Mouse (Mus musculus) C2C12 (cell line): ENCODE measurements around the gene Rapgef2.

ENCODE experiments used
- CTCF ChIP-seq: IDR thresholded peaks from one replicate; pipeline ENCODE4 v1.5.1; 2011; ENCODE audit not compliant: control insufficient read depth, insufficient read depth, insufficient read length
- MYOD1 ChIP-seq: IDR thresholded peaks from one replicate; pipeline ENCODE4 v1.6.1; 2011; ENCODE audit warnings: low read depth; ENCODE audit not compliant: control insufficient read depth, insufficient read length
- USF1 ChIP-seq: IDR thresholded peaks from one replicate; pipeline ENCODE4 v1.6.1; 2011; ENCODE audit warnings: low read depth, mild to moderate bottlenecking, control low read depth, moderate library complexity

DNA sequence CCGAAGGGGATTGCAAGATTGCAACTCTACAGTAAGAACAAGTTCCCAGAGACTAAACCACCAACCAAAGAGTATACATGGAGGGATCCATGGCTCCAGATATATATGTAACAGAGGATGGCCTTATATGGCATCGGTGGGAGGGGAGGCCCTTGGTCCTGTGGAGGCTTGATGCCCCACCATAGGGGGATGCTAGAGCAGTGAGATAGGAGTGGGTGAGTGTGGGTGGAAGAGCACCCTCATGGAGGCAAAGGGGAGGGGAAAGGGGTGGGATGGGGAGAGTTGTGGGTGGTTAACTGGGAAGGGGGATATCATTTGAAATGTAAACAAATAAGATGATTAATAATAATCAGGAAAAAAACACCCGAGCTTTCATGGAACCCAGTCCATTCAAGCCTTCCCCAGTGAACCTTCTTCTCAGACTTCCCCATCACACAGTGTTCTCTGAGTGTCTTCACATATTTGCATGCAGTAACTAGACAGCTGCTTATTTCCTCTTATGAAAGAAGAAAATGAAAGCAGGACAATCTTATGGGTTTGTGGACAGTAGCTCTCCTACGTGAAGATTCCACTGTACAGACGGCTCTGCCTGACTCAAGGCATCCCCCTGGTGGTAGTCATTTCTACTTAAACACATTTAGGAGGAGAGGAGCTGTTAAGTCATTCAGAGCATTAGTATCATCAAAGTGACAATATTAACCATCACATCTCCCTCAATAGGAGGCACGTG lies 89.4 kb downstream of the Rapgef2 start:
- TF ChIP-seq MYOD1 (no peak), USF1 (no peak), CTCF (peak; percentile 45)
